In genomic region chr13:21142421-21142820, GRCm38 (mm10) we compare ENCODE assay signal across 18 mouse cellular contexts. TPM values are rescaled to one million over a fixed set of nuclear protein-coding genes. Genes with fewer than 3 reads are reported as not detected.
DNase-seq lines count a peak whose midpoint lies in the region; ATAC-seq lines count a peak whose summit lies in the region.
"Had no signal": no experiment of that assay in that cellular context is flagged by ENCODE, and none has a peak within 500 bp of the region (broad histone marks: within the 10 kb centered on the region; RNA-seq: fewer than 3 reads in every experiment).

No protein-coding gene starts in this region.

- H3K4me1 ChIP-seq in kidney, embryonic 16.5 days (ENCODE audit: insufficient read depth, low read length): no peaks in the 10 kb centered on the region
- H3K4me1 ChIP-seq: embryonic facial prominence, embryonic 13.5 days; liver, embryonic 13.5 days; midbrain, embryonic 10.5 days had no signal

- peak; percentile 20 for DNase-seq in adrenal gland, adult 2 months
- DNase-seq in adrenal gland, adult 8-10 months: no peak
- peak; percentile 10 for DNase-seq in kidney, postnatal 10 days
- DNase-seq in thymus, postnatal 14 days: peak; percentile 27
- DNase-seq in thymus, adult 18-20 months: no peak
- peak; percentile 59 for DNase-seq in thymus, postnatal 4 days
- no peak for DNase-seq in ovary, postnatal 14 days (ENCODE audit: low spot score)
- DNase-seq: layer of hippocampus, postnatal 36 days; liver, embryonic 13.5 days; spleen, adult 18-20 months had no signal

- no peak overlapping the region for H3K9ac ChIP-seq in kidney, embryonic 16.5 days (replicated peaks; ENCODE audit: low read length)
- H3K9ac ChIP-seq: embryonic facial prominence, embryonic 13.5 days; liver, embryonic 13.5 days had no signal

- H3K9me3 ChIP-seq in kidney, embryonic 16.5 days (ENCODE audit: low read length): no peaks in the 10 kb centered on the region
- H3K9me3 ChIP-seq: embryonic facial prominence, embryonic 13.5 days; liver, embryonic 13.5 days; midbrain, embryonic 10.5 days had no signal

- WGBS in kidney, embryonic 16.5 days: 40% methylated on average over 8 of the region's 8 CpGs

- no peaks in the 10 kb centered on the region for H3K36me3 ChIP-seq in kidney, embryonic 16.5 days (ENCODE audit: insufficient read depth, low read length)
- H3K36me3 ChIP-seq: embryonic facial prominence, embryonic 13.5 days; liver, embryonic 13.5 days; midbrain, embryonic 10.5 days had no signal

- no peak overlapping the region for H3K27ac ChIP-seq in kidney, embryonic 16.5 days (ENCODE audit: low read length)
- H3K27ac ChIP-seq: embryonic facial prominence, embryonic 13.5 days; liver, embryonic 13.5 days; midbrain, embryonic 10.5 days had no signal

- no peak for ATAC-seq in kidney, embryonic 16.5 days (ENCODE audit: low FRiP score, low TSS enrichment)
- ATAC-seq: forebrain, embryonic 16.5 days; hindbrain, embryonic 16.5 days had no signal

- H3K4me3 ChIP-seq in kidney, embryonic 16.5 days (ENCODE audit: low read length): no peak overlapping the region
- H3K4me3 ChIP-seq: embryonic facial prominence, embryonic 13.5 days; liver, embryonic 13.5 days; midbrain, embryonic 10.5 days had no signal

- no peaks in the 10 kb centered on the region for H3K27me3 ChIP-seq in kidney, embryonic 16.5 days (ENCODE audit: insufficient read depth, low read length)
- H3K27me3 ChIP-seq: embryonic facial prominence, embryonic 13.5 days; liver, embryonic 13.5 days had no signal

- H3K4me2 ChIP-seq in kidney, embryonic 16.5 days (replicated peaks; ENCODE audit: low read depth, low read length): no peak overlapping the region
- H3K4me2 ChIP-seq: embryonic facial prominence, embryonic 13.5 days; liver, embryonic 13.5 days had no signal

RNA-seq across cellular contexts. Expression of gene Olfr1368, which starts 3.2 kb away (rescaled TPM):
- not detected for total RNA-seq in adrenal gland, adult 2 months (2021)
- not detected in 2 replicates for polyA plus RNA-seq in adrenal gland, adult 2 months (2012; rRNA removed)
- total RNA-seq in adrenal gland, adult 8-10 months (2022): not detected
- not detected in 2 replicates for polyA plus RNA-seq in kidney, embryonic 16.5 days (2015; fragmentation: Nextera tagmentation; extraction: Ambion mirVana)
- total RNA-seq: layer of hippocampus, postnatal 36 days had no signal
- polyA plus RNA-seq: embryonic facial prominence, embryonic 13.5 days; forebrain, embryonic 16.5 days; gonadal fat pad, adult 2 months; hindbrain, embryonic 16.5 days; liver, embryonic 13.5 days; midbrain, embryonic 10.5 days; neural tube, embryonic 14.5 days; urinary bladder, adult 2 months had no signal

RNA-seq across cellular contexts. Expression of gene Olfr263, which starts 13.0 kb away (rescaled TPM):
- total RNA-seq in adrenal gland, adult 2 months (2021): not detected
- polyA plus RNA-seq in adrenal gland, adult 2 months (2012; rRNA removed): not detected in 2 replicates
- total RNA-seq in adrenal gland, adult 8-10 months (2022): not detected
- not detected in 2 replicates for polyA plus RNA-seq in kidney, embryonic 16.5 days (2015; fragmentation: Nextera tagmentation; extraction: Ambion mirVana)
- total RNA-seq: layer of hippocampus, postnatal 36 days had no signal
- polyA plus RNA-seq: embryonic facial prominence, embryonic 13.5 days; forebrain, embryonic 16.5 days; gonadal fat pad, adult 2 months; hindbrain, embryonic 16.5 days; liver, embryonic 13.5 days; midbrain, embryonic 10.5 days; neural tube, embryonic 14.5 days; urinary bladder, adult 2 months had no signal

RNA-seq across cellular contexts. Expression of gene Olfr1369-ps1, which starts 31.1 kb away (rescaled TPM):
- not detected for total RNA-seq in adrenal gland, adult 2 months (2021)
- polyA plus RNA-seq in adrenal gland, adult 2 months (2012; rRNA removed): not detected in 2 replicates
- total RNA-seq in adrenal gland, adult 8-10 months (2022): not detected
- polyA plus RNA-seq in kidney, embryonic 16.5 days (2015; fragmentation: Nextera tagmentation; extraction: Ambion mirVana): 0.05 TPM in 1 of 2 replicates, not detected in the other
- total RNA-seq: layer of hippocampus, postnatal 36 days had no signal
- polyA plus RNA-seq: forebrain, embryonic 16.5 days; gonadal fat pad, adult 2 months; neural tube, embryonic 14.5 days; urinary bladder, adult 2 months had no signal

RNA-seq across cellular contexts. Expression of gene Trim27, which starts 36.8 kb away (rescaled TPM):
- 10 to 100 TPM; 47.9 to 52.0 TPM for total RNA-seq in adrenal gland, adult 2 months (2021)
- 170 and 180 TPM in 2 replicates for polyA plus RNA-seq in adrenal gland, adult 2 months (2012; rRNA removed)
- 10 to 100 TPM; 46.8 to 54.3 (median 52.6) TPM for total RNA-seq in adrenal gland, adult 8-10 months (2022)
- polyA plus RNA-seq in kidney, embryonic 16.5 days (2015; fragmentation: Nextera tagmentation; extraction: Ambion mirVana): 130 and 131 TPM in 2 replicates

Comparison
In these comparisons a context has a peak if more than half of its experiments do, and no peak if none do; other contexts are left out.
1. DNase-seq: peak in adrenal gland, adult 2 months (single experiment), kidney, postnatal 10 days (single experiment), thymus, postnatal 14 days (single experiment) and thymus, postnatal 4 days (single experiment); none in adrenal gland, adult 8-10 months (single experiment), thymus, adult 18-20 months (0 of 2) and ovary, postnatal 14 days (single experiment).